Mouse (Mus musculus) liver, embryonic 16.5 days (tissue): ENCODE results near the gene Carmil1. TPM values are rescaled to one million over a fixed set of nuclear protein-coding genes. Genes with fewer than 3 reads are reported as not detected.

Experiments
- ATAC-seq: fragments of 200-750 bp; cut with Nextera tagmentation; 2 replicates; pipeline ENCODE4 v1.8.0; 2017; ENCODE audit warnings: low read depth, mild to moderate bottlenecking, moderate number of reproducible peaks, moderate library complexity
- H3K27ac ChIP-seq: fragments of 300-500 bp; sonication (generic); 2 replicates; pipeline ENCODE4 v1.5.1; 2014; ENCODE audit warnings: mild to moderate bottlenecking, low read length
- H3K27me3 ChIP-seq: fragments of 300-500 bp; sonication (generic); 2 replicates; pipeline ENCODE4 v1.6.1; 2014; ENCODE audit warnings: low read depth, low read length, mixed read lengths; ENCODE audit not compliant: control insufficient read depth, insufficient read depth
- H3K36me3 ChIP-seq: fragments of 300-500 bp; sonication (generic); 2 replicates; pipeline ENCODE4 v1.6.1; 2014; ENCODE audit warnings: mild to moderate bottlenecking; ENCODE audit not compliant: control insufficient read depth, insufficient read depth
- H3K4me1 ChIP-seq: fragments of 300-500 bp; sonication (generic); 2 replicates; pipeline ENCODE4 v1.6.1; 2014; ENCODE audit warnings: low read depth, low read length, mixed read lengths; ENCODE audit not compliant: control insufficient read depth
- H3K4me2 ChIP-seq: fragments of 300-500 bp; sonication (generic); 2 replicates; pipeline ENCODE4 v1.6.1; 2014; ENCODE audit warnings: low read depth, low read length, mixed read lengths
- H3K4me3 ChIP-seq: fragments of 300-500 bp; sonication (generic); 2 replicates; pipeline ENCODE4 v1.5.1; 2014; ENCODE audit warnings: low read depth, mild to moderate bottlenecking, low read length
- H3K9ac ChIP-seq: fragments of 300-500 bp; sonication (generic); 2 replicates; pipeline ENCODE4 v1.6.1; 2014; ENCODE audit warnings: low read depth, low read length
- H3K9me3 ChIP-seq: fragments of 300-500 bp; sonication (generic); replicated peaks from 2 replicates; pipeline ENCODE4 v1.6.1; 2016; ENCODE audit warnings: low read length; ENCODE audit not compliant: control insufficient read depth
- WGBS: fragments of 180-500 bp; shearing (Covaris S2); extraction: QIAGEN DNeasy Blood & Tissue Kit; methylation state at CpG from one replicate; pipeline ENCODE4 v1.1.7; 2014; ENCODE audit not compliant: insufficient replicate concordance; 5-methylcytosine and 5-hydroxymethylcytosine counted together
- polyA plus RNA-seq: library from polyadenylated mRNA; unstranded; fragments of >200 nt; fragmentation: Nextera tagmentation; extraction: Ambion mirVana; gene quantifications from 2 replicates; pipeline ENCODE4 v1.2.1, GENCODE M21; 2015

Gene Carmil1
- polyA plus RNA-seq, 1 experiment from 2014 or later: 5.4 TPM

GRCm38 (mm10) chr13:24101157-24102130 is 179.2 kb downstream of the Carmil1 start:
- H3K27me3 ChIP-seq: no peaks in the 10 kb centered on the region
- H3K9ac ChIP-seq: no peak overlapping the region
- no peak for ATAC-seq
- H3K4me1 ChIP-seq: no peaks in the 10 kb centered on the region
- H3K9me3 ChIP-seq: no peaks in the 10 kb centered on the region
- H3K4me3 ChIP-seq: no peak overlapping the region
- H3K36me3 ChIP-seq: no peaks in the 10 kb centered on the region
- H3K27ac ChIP-seq: no peak overlapping the region
- H3K4me2 ChIP-seq: no peak overlapping the region
- WGBS: 60% methylated on average over 11 of the region's 11 CpGs

- H3K27me3 ChIP-seq: no peaks in the 10 kb centered on the region
- H3K4me3 ChIP-seq: no peak overlapping the region
- H3K9ac ChIP-seq: no peak overlapping the region
- H3K9me3 ChIP-seq: no peaks in the 10 kb centered on the region
- no peaks in the 10 kb centered on the region for H3K36me3 ChIP-seq
- 50% methylated on average over 11 of the region's 11 CpGs for WGBS
- no peak overlapping the region for H3K27ac ChIP-seq
- H3K4me2 ChIP-seq: no peak overlapping the region
- H3K4me1 ChIP-seq: no peaks in the 10 kb centered on the region
- no peak for ATAC-seq
These were observed 180.0 kb downstream of the Carmil1 start for GRCm38 (mm10) chr13:24100516-24101094.

- Histone ChIP-seq H3K4me3 (no peak overlapping the region), H3K4me2 (no peak overlapping the region), H3K9me3 (no peaks in the 10 kb centered on the region), H3K9ac (no peak overlapping the region), H3K4me1 (no peaks in the 10 kb centered on the region), H3K36me3 (no peaks in the 10 kb centered on the region), H3K27ac (no peak overlapping the region), H3K27me3 (no peaks in the 10 kb centered on the region)
- ATAC-seq: no peak
- 69% methylated on average over 6 of the region's 6 CpGs for WGBS
These were observed 184.0 kb downstream of the Carmil1 start for GRCm38 (mm10) chr13:24096573-24096972.

GRCm38 (mm10) chr13:24094825-24095547 is 185.6 kb downstream of the Carmil1 start:
- H3K9me3 ChIP-seq: no peaks in the 10 kb centered on the region
- no peak overlapping the region for H3K27ac ChIP-seq
- H3K4me3 ChIP-seq: no peak overlapping the region
- 43% methylated on average over 6 of the region's 6 CpGs for WGBS
- no peak overlapping the region for H3K9ac ChIP-seq
- H3K4me2 ChIP-seq: no peak overlapping the region
- H3K36me3 ChIP-seq: no peaks in the 10 kb centered on the region
- no peaks in the 10 kb centered on the region for H3K4me1 ChIP-seq
- ATAC-seq: no peak
- no peaks in the 10 kb centered on the region for H3K27me3 ChIP-seq

- Histone ChIP-seq H3K36me3 (no peaks in the 10 kb centered on the region), H3K9me3 (no peaks in the 10 kb centered on the region), H3K4me2 (no peak overlapping the region), H3K4me3 (no peak overlapping the region), H3K4me1 (no peaks in the 10 kb centered on the region), H3K27me3 (no peaks in the 10 kb centered on the region), H3K27ac (no peak overlapping the region), H3K9ac (no peak overlapping the region)
- no peak for ATAC-seq
- WGBS: 60% methylated on average over 3 of the region's 3 CpGs
These were observed 187.5 kb downstream of the Carmil1 start for GRCm38 (mm10) chr13:24093108-24093507.

- H3K4me2 ChIP-seq: no peak overlapping the region
- H3K36me3 ChIP-seq: no peaks in the 10 kb centered on the region
- ATAC-seq: no peak
- H3K9me3 ChIP-seq: no peaks in the 10 kb centered on the region
- no peak overlapping the region for H3K4me3 ChIP-seq
- H3K4me1 ChIP-seq: no peaks in the 10 kb centered on the region
- no peak overlapping the region for H3K27ac ChIP-seq
- no peaks in the 10 kb centered on the region for H3K27me3 ChIP-seq
- 17% methylated on average over 5 of the region's 5 CpGs for WGBS
- H3K9ac ChIP-seq: no peak overlapping the region
These were observed 188.5 kb downstream of the Carmil1 start for GRCm38 (mm10) chr13:24092073-24092472.

- Histone ChIP-seq H3K27me3 (no peaks in the 10 kb centered on the region), H3K4me3 (no peak overlapping the region), H3K4me2 (no peak overlapping the region), H3K36me3 (no peaks in the 10 kb centered on the region), H3K4me1 (no peaks in the 10 kb centered on the region), H3K9me3 (no peaks in the 10 kb centered on the region), H3K9ac (no peak overlapping the region), H3K27ac (no peak overlapping the region)
- whole genome bisulfite sequencing: 50% methylated on average over 4 of the region's 4 CpGs
- no peak for ATAC-seq
These were observed 198.4 kb downstream of the Carmil1 start for GRCm38 (mm10) chr13:24082153-24082552.

- 57% methylated on average over 7 of the region's 7 CpGs for WGBS
- ATAC-seq: no peak
These were observed 198.9 kb downstream of the Carmil1 start for GRCm38 (mm10) chr13:24081698-24082097.

More at GRCm38 (mm10) chr13:24081698-24082097, 198.9 kb downstream of the Carmil1 start:
- H3K9ac ChIP-seq: no peak overlapping the region
- no peak overlapping the region for H3K27ac ChIP-seq
- H3K36me3 ChIP-seq: no peaks in the 10 kb centered on the region
- H3K4me1 ChIP-seq: no peaks in the 10 kb centered on the region
- H3K27me3 ChIP-seq: no peaks in the 10 kb centered on the region
- no peaks in the 10 kb centered on the region for H3K9me3 ChIP-seq
- no peak overlapping the region for H3K4me3 ChIP-seq
- H3K4me2 ChIP-seq: no peak overlapping the region
